Mouse (Mus musculus) large intestine, adult 2 months (tissue): ENCODE data around the gene Rara. TPM values are rescaled to one million over a fixed set of nuclear protein-coding genes. Genes with fewer than 3 reads are reported as not detected.

Experiments used
- DNase-seq: peaks from one replicate; pipeline ENCODE4 v3.0.0-alpha.2; 2012; ENCODE audit warnings: low read depth, low spot score
- WGBS: fragments of 180-500 bp; shearing (Covaris S2); methylation state at CpG from one replicate; pipeline ENCODE4 v1.1.7; 2018; 5-methylcytosine and 5-hydroxymethylcytosine counted together
- polyA plus RNA-seq: library from polyadenylated mRNA; depleted of rRNA; stranded (reverse); fragments of >200 nt; gene quantifications from 2 replicates; pipeline ENCODE4 v1.2.3, GENCODE M21; 2012

Gene Rara
- polyA plus RNA-seq, 1 experiment: 24.8 TPM

GRCm38 (mm10) chr11:98964201-98964615 lies 36.6 kb downstream of the Rara start:
- WGBS: 6% methylated on average over 6 of the region's 6 CpGs
- DNase-seq: no peak

- 19% methylated on average over 15 of the region's 15 CpGs for WGBS
- no peak for DNase-seq
These were observed 37.2 kb downstream of the Rara start for GRCm38 (mm10) chr11:98964616-98965415.

DNA sequence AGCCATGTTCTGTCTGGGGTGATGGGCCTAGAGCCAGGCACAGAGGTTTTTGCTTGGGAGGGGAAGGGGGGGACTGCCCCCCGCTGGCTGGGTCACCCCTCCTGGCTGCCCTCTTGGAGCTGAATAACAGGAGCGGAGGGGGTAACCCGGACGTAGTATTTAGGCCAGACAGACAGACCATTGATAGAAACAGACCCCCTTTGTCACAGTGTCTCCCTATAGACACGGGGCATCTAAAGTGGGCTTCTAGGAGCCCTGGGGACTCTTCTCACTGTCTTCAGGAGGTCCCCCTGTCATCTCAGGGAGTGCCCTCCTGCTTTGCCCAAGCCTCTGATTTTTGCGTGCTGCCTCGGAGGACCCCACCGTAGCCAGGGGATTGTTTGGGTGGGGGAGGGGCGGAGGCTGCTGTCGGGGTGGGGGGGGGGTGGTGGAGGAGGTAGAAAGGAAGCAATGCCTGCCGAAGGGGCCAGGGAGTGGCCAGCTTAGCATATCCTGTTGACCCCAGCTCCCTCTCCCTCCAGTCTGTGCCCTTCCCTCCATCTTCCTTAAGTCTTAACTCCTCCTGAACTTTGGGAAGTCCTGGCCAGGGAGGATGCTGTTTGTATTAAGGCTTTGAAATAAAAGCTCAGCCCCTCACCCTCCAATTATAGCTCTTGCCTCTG lies 37.9 kb downstream of the Rara start:
- no peak for DNase-seq
- 35% methylated on average over 11 of the region's 11 CpGs for WGBS

GRCm38 (mm10) chr11:98966499-98967141 lies 39.0 kb downstream of the Rara start:
- no peak for DNase-seq
- WGBS: 58% methylated on average over 9 of the region's 9 CpGs

- 62% methylated on average over 16 of the region's 16 CpGs for WGBS
- DNase-seq: no peak
These were observed 40.5 kb downstream of the Rara start for GRCm38 (mm10) chr11:98968079-98968478.

DNA sequence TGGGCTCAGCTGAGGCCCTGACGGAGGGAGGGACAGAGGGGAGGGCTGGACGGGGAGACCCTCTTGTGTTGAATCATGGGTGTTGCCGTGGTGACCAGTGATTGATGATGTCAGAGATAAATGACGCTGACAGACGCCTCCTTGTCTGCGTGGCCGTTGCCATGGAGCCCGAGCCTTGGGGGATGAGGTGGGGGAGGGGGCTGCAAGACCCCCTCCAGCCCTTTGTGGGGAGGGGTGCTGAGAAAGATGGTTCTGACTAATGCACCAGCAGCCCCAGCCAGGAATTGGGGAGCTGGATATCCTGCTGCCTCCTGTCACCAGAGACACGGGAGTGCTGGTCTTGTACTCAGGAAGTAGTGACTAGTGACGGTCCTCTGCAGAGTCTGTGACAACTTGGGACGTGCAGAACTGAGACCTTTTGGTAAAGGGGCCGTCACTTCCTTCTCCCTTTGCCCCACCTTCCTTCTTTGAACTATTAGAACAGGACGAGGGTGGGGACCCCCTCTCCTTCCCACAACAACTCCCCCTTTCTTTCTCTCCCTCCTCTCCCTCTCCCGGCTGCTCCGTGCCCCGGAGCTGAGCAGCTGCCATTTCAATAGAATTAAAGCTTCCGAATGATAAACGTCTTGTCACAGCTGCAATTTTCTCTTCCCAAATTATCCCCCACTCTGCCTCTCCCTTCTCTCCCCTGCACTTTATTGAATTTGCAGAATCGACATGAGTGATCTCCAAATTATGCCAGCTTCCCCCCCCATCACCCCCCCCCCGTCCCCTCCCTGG lies 41.3 kb downstream of the Rara start:
- DNase-seq: no peak
- WGBS: 68% methylated on average over 20 of the region's 20 CpGs

DNA sequence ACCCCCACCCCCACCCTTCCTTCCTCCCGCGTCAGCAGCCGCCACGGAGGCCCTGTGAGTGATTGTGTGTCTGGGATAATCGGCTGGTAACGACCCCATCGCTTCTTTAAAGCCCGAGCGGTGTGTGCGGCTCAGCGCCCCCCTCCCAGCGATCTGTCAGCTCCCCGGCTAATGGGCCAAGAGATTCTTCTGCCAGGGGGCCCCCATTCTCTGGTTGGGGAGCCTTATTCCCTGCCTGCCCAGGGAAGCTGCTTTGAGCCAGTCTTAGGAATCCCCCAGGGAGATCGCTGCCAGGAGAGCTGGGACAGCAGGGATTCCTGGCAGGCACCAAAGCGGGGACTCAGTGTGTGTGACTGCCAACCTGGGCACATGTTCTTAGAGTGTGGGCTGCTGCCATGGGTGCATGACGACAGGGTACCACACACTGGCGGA lies 41.9 kb downstream of the Rara start:
- WGBS: 79% methylated on average over 17 of the region's 17 CpGs
- no peak for DNase-seq

- 77% methylated on average over 29 of the region's 29 CpGs for WGBS
These were observed 42.7 kb downstream of the Rara start for GRCm38 (mm10) chr11:98970191-98970925.

GRCm38 (mm10) chr11:98971316-98972031 lies 43.9 kb downstream of the Rara start:
- 75% methylated on average over 23 of the region's 23 CpGs for WGBS
- DNase-seq: no peak

More at GRCm38 (mm10) chr11:98970191-98970925, 42.7 kb downstream of the Rara start:
- DNase-seq: no peak

- DNase-seq: no peak
- 56% methylated on average over 9 of the region's 9 CpGs for WGBS
These were observed 44.6 kb downstream of the Rara start for GRCm38 (mm10) chr11:98972215-98972614.

DNA sequence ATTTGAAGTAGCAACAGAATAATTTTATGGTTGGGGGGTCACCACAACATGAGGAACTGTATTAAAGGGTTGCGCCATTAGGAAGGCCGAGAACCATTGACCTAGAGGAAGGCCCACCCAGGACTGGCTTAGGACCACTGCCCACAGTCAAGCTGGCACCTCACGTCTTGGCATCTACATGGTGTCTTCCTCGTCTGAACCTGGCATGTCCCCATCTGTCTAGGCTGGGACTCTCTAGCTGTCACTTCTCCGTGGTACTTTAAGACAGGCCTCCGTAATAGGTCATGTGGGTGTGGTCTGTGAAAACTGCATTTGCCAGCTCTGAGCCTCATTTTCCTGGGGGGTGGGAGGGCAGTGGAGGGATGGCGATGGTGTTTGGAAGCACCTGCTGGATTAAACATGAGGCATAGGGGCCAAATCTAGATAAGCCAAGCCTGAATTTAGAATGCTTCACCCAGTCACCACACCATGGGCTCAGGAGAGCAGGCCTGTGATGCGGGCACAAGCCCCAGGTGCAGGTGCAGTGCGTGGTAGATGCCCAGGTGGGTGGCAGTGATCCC lies 45.3 kb downstream of the Rara start:
- WGBS: 87% methylated on average over 9 of the region's 9 CpGs

DNA sequence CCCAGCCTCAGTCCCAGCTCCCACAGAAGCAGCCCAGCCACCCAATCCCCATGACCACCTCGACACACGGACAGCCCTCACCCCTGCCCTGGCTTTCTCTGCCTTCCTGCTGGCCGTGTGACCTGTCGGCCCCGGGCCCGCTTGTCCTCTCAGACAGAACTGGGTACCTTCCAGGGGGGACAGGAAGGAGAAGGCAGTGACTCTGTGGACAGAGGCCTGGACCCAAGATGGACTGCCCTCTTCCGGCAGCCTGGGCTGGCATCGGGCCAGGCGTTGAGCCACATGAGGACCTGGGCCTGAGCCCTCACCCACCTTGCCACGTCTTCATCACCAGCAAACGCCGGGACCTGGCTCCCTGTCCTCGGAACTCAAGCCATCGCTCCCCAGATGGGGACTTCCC lies 46.0 kb downstream of the Rara start:
- WGBS: 79% methylated on average over 14 of the region's 14 CpGs
- DNase-seq: no peak

More for the DNA sequence above, 45.3 kb downstream of the Rara start:
- DNase-seq: no peak

- DNase-seq: no peak
- 83% methylated on average over 6 of the region's 6 CpGs for WGBS
These were observed 46.6 kb downstream of the Rara start for GRCm38 (mm10) chr11:98974213-98974612.

GRCm38 (mm10) chr11:98974871-98975719 lies 47.5 kb downstream of the Rara start:
- WGBS: 49% methylated on average over 5 of the region's 5 CpGs
- DNase-seq: no peak

GRCm38 (mm10) chr11:98978526-98979148 lies 51.0 kb downstream of the Rara start:
- WGBS: 27% methylated on average over 15 of the region's 15 CpGs
- DNase-seq: no peak

DNA sequence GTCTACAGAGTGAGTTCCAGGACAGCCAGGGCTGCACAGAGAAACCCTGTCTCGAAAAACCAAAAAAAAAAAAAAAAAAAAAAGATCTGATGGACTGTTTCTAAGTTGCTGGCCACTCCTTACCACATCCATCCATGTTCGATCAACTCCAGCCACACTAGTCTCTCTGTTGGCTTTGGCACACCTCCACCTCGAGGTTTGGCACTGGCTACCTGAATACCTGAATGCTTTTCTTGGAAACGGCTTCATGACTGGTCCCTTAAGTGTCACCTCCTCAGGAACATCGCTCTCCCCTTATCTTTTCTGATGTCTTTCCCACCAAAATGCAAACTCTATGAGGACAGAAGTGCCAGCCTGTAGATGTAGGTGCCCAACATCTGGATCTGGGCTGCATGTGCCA lies 51.7 kb downstream of the Rara start:
- DNase-seq: no peak
- WGBS: 26% methylated on average over 5 of the region's 5 CpGs
